ENCODE assay signal across 8 mouse cellular contexts in genomic region chr13:109546337-109546736, GRCm38 (mm10).
DNase-seq lines count a peak whose midpoint lies in the region; ATAC-seq and TF ChIP-seq lines count a peak whose summit lies in the region.

No protein-coding gene starts in this region.

- whole genome bisulfite sequencing in kidney, embryonic 14.5 days: 63% methylated on average over 18 of the region's 18 CpGs
- 64% methylated on average over 18 of the region's 18 CpGs for WGBS in embryonic facial prominence, embryonic 15.5 days
- 75% methylated on average over 18 of the region's 18 CpGs for WGBS in hindbrain, embryonic 13.5 days
- WGBS in hindbrain, postnatal 0 days: 71% methylated on average over 18 of the region's 18 CpGs

- no peak overlapping the region; the same call in 1 of the 2 replicates for H3K4me2 ChIP-seq in kidney, embryonic 14.5 days (replicated peaks; ENCODE audit: low read depth, low read length)
- H3K4me2 ChIP-seq in embryonic facial prominence, embryonic 15.5 days (replicated peaks): 0 out of 2 replicates have a peak overlapping the region, but pooled peaks have one; percentile 15
- H3K4me2 ChIP-seq in hindbrain, embryonic 13.5 days: no peak overlapping the region
- H3K4me2 ChIP-seq in hindbrain, postnatal 0 days (ENCODE audit: low read depth, low read length): no peak overlapping the region; the same call in 1 of the 2 replicates

- H3K36me3 ChIP-seq in kidney, embryonic 14.5 days (ENCODE audit: control insufficient read depth, insufficient read depth, low read length): no peaks in the 10 kb centered on the region
- no peaks in the 10 kb centered on the region for H3K36me3 ChIP-seq in embryonic facial prominence, embryonic 15.5 days
- no peaks in the 10 kb centered on the region for H3K36me3 ChIP-seq in hindbrain, embryonic 13.5 days
- no peaks in the 10 kb centered on the region for H3K36me3 ChIP-seq in hindbrain, postnatal 0 days (ENCODE audit: insufficient read depth, low read length)

- TF ChIP-seq CTCF in hindbrain, postnatal 0 days (IDR thresholded peaks at IDR 0.05; ENCODE audit: low read depth): no peak

- H3K9me3 ChIP-seq in kidney, embryonic 14.5 days (ENCODE audit: control insufficient read depth, low read length): no peaks in the 10 kb centered on the region
- H3K9me3 ChIP-seq in embryonic facial prominence, embryonic 15.5 days (replicated peaks): no peaks in the 10 kb centered on the region
- no peaks in the 10 kb centered on the region for H3K9me3 ChIP-seq in hindbrain, embryonic 13.5 days
- H3K9me3 ChIP-seq in hindbrain, postnatal 0 days (ENCODE audit: low read length): no peaks in the 10 kb centered on the region

- no peaks in the 10 kb centered on the region for H3K27me3 ChIP-seq in kidney, embryonic 14.5 days (ENCODE audit: control insufficient read depth, insufficient read depth, low read length)
- no peaks in the 10 kb centered on the region for H3K27me3 ChIP-seq in embryonic facial prominence, embryonic 15.5 days
- H3K27me3 ChIP-seq in hindbrain, embryonic 13.5 days: no peaks in the 10 kb centered on the region
- H3K27me3 ChIP-seq in hindbrain, postnatal 0 days (ENCODE audit: insufficient read depth, low read length): no peaks in the 10 kb centered on the region

- no peaks in the 10 kb centered on the region for H3K4me1 ChIP-seq in kidney, embryonic 14.5 days (ENCODE audit: control insufficient read depth, insufficient read depth, low read length)
- H3K4me1 ChIP-seq in embryonic facial prominence, embryonic 15.5 days: no peaks in the 10 kb centered on the region
- peaks cover 17% of the 10 kb centered on the region for H3K4me1 ChIP-seq in hindbrain, embryonic 13.5 days (replicated peaks)
- H3K4me1 ChIP-seq in hindbrain, postnatal 0 days (ENCODE audit: insufficient read depth, low read length): no peaks in the 10 kb centered on the region

- H3K27ac ChIP-seq in kidney, embryonic 14.5 days (ENCODE audit: low read depth, low read length): no peak overlapping the region
- H3K27ac ChIP-seq in embryonic facial prominence, embryonic 15.5 days (replicated peaks): no peak overlapping the region
- no peak overlapping the region for H3K27ac ChIP-seq in hindbrain, embryonic 13.5 days
- H3K27ac ChIP-seq in hindbrain, postnatal 0 days: no peak overlapping the region

- no peak overlapping the region for H3K9ac ChIP-seq in kidney, embryonic 14.5 days (ENCODE audit: low read depth, low read length)
- H3K9ac ChIP-seq in embryonic facial prominence, embryonic 15.5 days: no peak overlapping the region
- no peak overlapping the region for H3K9ac ChIP-seq in hindbrain, embryonic 13.5 days
- H3K9ac ChIP-seq in hindbrain, postnatal 0 days (replicated peaks; ENCODE audit: low read length): no peak overlapping the region

- no peak overlapping the region for H3K4me3 ChIP-seq in kidney, embryonic 14.5 days (ENCODE audit: low read length)
- no peak overlapping the region for H3K4me3 ChIP-seq in embryonic facial prominence, embryonic 15.5 days (replicated peaks)
- H3K4me3 ChIP-seq in hindbrain, embryonic 13.5 days: no peak overlapping the region
- H3K4me3 ChIP-seq in hindbrain, postnatal 0 days (ENCODE audit: low read length): no peak overlapping the region

- DNase-seq in kidney, adult 18-20 months: peak; percentile 41
- peak; percentile 8 for DNase-seq in NIH3T3 (ENCODE audit: low read depth)
- no peak for DNase-seq in embryo, embryonic 10.5 days (ENCODE audit: low spot score)
- DNase-seq in hindbrain, postnatal 0 days (ENCODE audit: low spot score): no peak

- ATAC-seq in kidney, embryonic 14.5 days (ENCODE audit: low FRiP score, low TSS enrichment): no peak
- no peak for ATAC-seq in embryonic facial prominence, embryonic 15.5 days (ENCODE audit: insufficient number of reproducible peaks, low FRiP score, low TSS enrichment, low read depth)
- ATAC-seq in megakaryocyte-erythroid progenitor cell, adult 5-6 weeks (replicated peaks; ENCODE audit: low FRiP score, low TSS enrichment, poor library complexity, severe bottlenecking): peak; percentile 30; the same call in 1 of the 2 replicates
- no peak for ATAC-seq in hindbrain, embryonic 13.5 days (ENCODE audit: low FRiP score)
- ATAC-seq in hindbrain, postnatal 0 days: no peak

Comparison
In these comparisons a context has a peak if more than half of its experiments do, and no peak if none do; other contexts are left out.
1. DNase-seq: peak in kidney, adult 18-20 months (single experiment) and NIH3T3 (single experiment); none in embryo, embryonic 10.5 days (single experiment) and hindbrain, postnatal 0 days (single experiment).